Mouse (Mus musculus) hindbrain, postnatal 0 days (tissue): ENCODE data around the gene Tmem235. TPM values are rescaled to one million over a fixed set of nuclear protein-coding genes. Genes with fewer than 3 reads are reported as not detected.
A peak's percentile ranks its signal among the peaks of the same experiment; 100 is the strongest.

Experiments
- ATAC-seq: fragments of 200-750 bp; cut with Nextera tagmentation; 2 replicates; pipeline ENCODE4 v1.8.0; 2017; ENCODE audit warnings: mild to moderate bottlenecking, moderate TSS enrichment, moderate library complexity
- DNase-seq: peaks from one replicate; pipeline ENCODE4 v3.0.0-alpha.2; 2015; ENCODE audit warnings: low spot score
- H3K27ac ChIP-seq: fragments of 300-500 bp; sonication (generic); 2 replicates; pipeline ENCODE4 v1.5.1; 2014; ENCODE audit warnings: mild to moderate bottlenecking
- H3K27me3 ChIP-seq: fragments of 300-500 bp; sonication (generic); 2 replicates; pipeline ENCODE4 v1.6.1; 2014; ENCODE audit warnings: low read length, mixed read lengths; ENCODE audit not compliant: insufficient read depth
- H3K36me3 ChIP-seq: fragments of 300-500 bp; sonication (generic); 2 replicates; pipeline ENCODE4 v1.6.1; 2014; ENCODE audit warnings: low read length, mixed read lengths; ENCODE audit not compliant: insufficient read depth
- H3K4me1 ChIP-seq: fragments of 300-500 bp; sonication (generic); 2 replicates; pipeline ENCODE4 v1.6.1; 2014; ENCODE audit warnings: antibody characterized with exemption, low read length, mixed read lengths; ENCODE audit not compliant: insufficient read depth
- H3K4me2 ChIP-seq: fragments of 300-500 bp; sonication (generic); 2 replicates; pipeline ENCODE4 v1.6.1; 2014; ENCODE audit warnings: low read depth, mild to moderate bottlenecking, low read length, moderate library complexity, mixed read lengths
- H3K4me3 ChIP-seq: fragments of 300-500 bp; sonication (generic); 2 replicates; pipeline ENCODE4 v1.5.1; 2014; ENCODE audit warnings: low read length
- H3K9ac ChIP-seq: fragments of 300-500 bp; sonication (generic); replicated peaks from 2 replicates; pipeline ENCODE4 v1.6.1; 2014; ENCODE audit warnings: mild to moderate bottlenecking, low read length, moderate library complexity, mixed read lengths
- H3K9me3 ChIP-seq: fragments of 300-500 bp; sonication (generic); 2 replicates; pipeline ENCODE4 v1.6.1; 2016; ENCODE audit warnings: low read length, mixed read lengths
- CTCF ChIP-seq: IDR thresholded peaks from 2 replicates; pipeline ENCODE4 v1.5.1; 2016; ENCODE audit warnings: antibody characterized with exemption, control low read depth, low read depth
- WGBS: fragments of 180-500 bp; shearing (Covaris S2); extraction: QIAGEN DNeasy Blood & Tissue Kit; methylation state at CpG from one replicate; pipeline ENCODE4 v1.1.7; 2014; 5-methylcytosine and 5-hydroxymethylcytosine counted together
- polyA plus RNA-seq: library from polyadenylated mRNA; unstranded; fragments of >200 nt; fragmentation: Nextera tagmentation; extraction: Ambion mirVana; gene quantifications from 2 replicates; pipeline ENCODE4 v1.2.1, GENCODE M21; 2015
- total RNA-seq: library from RNA; depleted of rRNA; stranded (reverse); fragments of >200 nt; gene quantifications from 2 replicates; pipeline ENCODE4 v1.2.3, GENCODE M21; 2014

Tmem235 gene
- total and polyA plus RNA-seq, 2 experiments from 2014 or later, result 0.31 TPM; not detected in 1

DNA sequence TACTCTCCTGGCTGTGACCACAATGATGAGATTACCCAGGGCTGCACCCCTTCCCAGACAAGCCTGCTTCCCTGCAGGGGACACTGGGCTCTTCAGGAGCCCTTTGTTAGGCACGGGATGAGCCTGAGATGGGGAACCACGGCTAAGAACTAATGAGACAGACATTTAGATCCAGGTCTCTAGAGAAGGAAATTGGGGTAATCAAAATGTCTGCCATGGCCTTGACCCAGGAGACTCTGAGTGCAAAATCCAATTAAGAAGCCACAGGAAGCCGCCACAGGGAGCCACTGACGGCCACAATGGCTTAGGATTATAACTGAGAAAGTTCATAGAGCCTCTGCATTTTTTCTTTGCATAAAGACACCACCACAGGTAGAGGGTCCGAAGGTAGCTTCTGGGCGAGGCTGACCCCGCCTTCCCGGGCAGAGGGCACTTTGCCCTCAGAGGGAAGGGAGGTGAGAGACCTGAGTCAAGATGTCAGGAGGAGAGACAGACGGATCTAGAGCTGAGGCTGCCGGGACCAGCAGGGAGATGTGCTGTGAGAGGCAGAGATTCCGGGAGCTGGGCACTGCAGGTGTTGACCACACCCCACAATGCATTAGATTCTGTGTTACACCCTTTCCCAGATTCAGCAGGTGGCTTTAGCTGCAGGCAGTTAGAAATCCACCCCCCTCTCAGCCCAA, 2.8 kb downstream of the Tmem235 start:
- H3K4me3 ChIP-seq, result no peak overlapping the region
- WGBS, result 34% methylated on average over 11 of the region's 11 CpGs

DNA sequence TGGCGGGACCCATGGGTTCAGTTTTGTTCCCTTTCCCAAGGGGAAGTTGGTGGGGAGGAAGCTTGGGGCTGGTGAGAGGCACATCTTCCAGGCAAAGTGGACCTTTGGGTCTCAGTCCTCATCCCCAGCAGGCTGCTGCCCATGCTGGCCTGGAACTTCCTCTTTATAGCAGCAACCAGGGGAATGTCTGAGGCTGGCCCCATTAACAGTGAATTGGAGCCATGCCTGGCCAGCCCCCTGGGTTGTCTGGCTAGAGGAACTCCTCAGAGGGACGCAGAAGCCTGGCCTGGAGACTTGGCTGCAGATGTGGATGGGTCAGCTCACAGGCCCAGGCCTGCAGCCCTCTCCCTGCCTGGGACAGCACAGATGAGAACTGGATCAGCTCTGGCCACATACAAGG, 4.3 kb downstream of the Tmem235 start:
- WGBS, result 54% methylated on average over 2 of the region's 2 CpGs
- TF ChIP-seq CTCF, result no peak
- DNase-seq (no peak), ATAC-seq (no peak)
- Histone ChIP-seq H3K4me2 (no peak overlapping the region), H3K9ac (no peak overlapping the region), H3K9me3 (no peaks in the 10 kb centered on the region), H3K36me3 (no peaks in the 10 kb centered on the region), H3K27ac (no peak overlapping the region), H3K4me1 (no peaks in the 10 kb centered on the region; the same call in 1 of the 2 replicates), H3K27me3 (no peaks in the 10 kb centered on the region), H3K4me3 (no peak overlapping the region)

More for the DNA sequence above, 2.8 kb downstream of the Tmem235 start:
- TF ChIP-seq CTCF, result no peak
- no peak for ATAC-seq
- no peak overlapping the region for H3K9ac ChIP-seq
- no peak overlapping the region for H3K4me2 ChIP-seq
- no peak overlapping the region for H3K27ac ChIP-seq
- no peaks in the 10 kb centered on the region for H3K36me3 ChIP-seq
- H3K9me3 ChIP-seq, result no peaks in the 10 kb centered on the region
- H3K27me3 ChIP-seq, result no peaks in the 10 kb centered on the region
- no peak for DNase-seq
- no peaks in the 10 kb centered on the region; the same call in 1 of the 2 replicates for H3K4me1 ChIP-seq

DNA sequence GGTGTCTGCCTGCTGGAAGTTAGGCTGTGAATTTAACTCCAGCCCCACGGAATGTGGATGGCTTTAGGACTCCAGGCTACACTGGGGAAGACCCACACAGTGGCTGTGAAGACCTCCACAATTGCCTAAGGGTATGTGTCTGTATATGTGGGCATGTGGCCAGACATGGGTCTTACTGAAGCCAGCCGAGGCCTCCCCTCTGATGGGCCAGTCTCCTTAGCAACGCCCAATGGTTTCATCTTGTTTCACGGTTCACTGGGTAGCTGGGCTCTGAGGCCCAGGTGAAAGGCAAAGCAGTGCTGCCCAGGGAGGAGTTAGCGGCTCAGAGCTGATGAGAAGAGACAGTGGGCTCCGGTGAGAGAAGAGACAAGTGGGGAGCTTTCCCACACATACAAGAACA, 5.4 kb downstream of the Tmem235 start:
- peaks cover 3% of the 10 kb centered on the region; the same call in 1 of the 2 replicates for H3K4me1 ChIP-seq
- WGBS, result 11% methylated on average over 6 of the region's 6 CpGs
- H3K9me3 ChIP-seq, result no peaks in the 10 kb centered on the region
- no peaks in the 10 kb centered on the region for H3K27me3 ChIP-seq
- no peaks in the 10 kb centered on the region for H3K36me3 ChIP-seq
- peak; percentile 36; the same call in 1 of the 2 replicates for ATAC-seq
- no peak overlapping the region for H3K4me2 ChIP-seq
- H3K4me3 ChIP-seq, result no peak overlapping the region
- H3K27ac ChIP-seq, result no peak overlapping the region
- peak; percentile 67 for DNase-seq
- H3K9ac ChIP-seq, result no peak overlapping the region
- TF ChIP-seq CTCF, result no peak

DNA sequence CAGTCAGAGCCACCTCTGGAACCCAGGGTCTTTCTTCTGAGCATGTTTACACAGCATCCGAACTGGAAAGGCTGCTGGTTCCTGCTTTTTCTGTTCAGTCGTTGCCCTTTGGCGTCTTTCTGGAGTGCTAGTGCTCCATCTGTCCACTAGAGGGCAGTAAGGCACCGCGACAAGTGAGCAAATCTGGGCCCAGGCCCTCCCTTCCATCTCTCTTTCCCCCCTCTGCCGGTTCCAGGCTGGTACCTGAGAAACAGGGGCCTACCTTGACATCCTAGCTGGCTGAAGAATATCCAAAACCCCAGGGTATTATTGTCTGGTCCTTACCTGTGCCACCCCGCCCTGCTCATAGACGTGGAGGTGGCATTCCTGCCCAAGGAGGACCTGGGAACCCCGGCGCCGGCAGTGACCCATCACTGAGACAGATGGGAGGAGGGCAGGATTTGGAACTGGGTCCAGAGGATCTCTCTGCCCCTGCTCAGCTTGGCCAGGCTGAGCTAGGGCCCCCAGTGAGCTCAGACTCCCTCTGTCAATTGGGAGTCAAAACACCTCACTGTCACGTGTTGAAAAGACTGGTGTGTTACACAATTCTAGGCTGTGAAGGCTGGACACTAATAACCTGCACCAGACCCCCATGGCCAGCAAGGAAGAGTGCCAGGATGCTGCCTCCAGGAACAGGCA, 10.3 kb downstream of the Tmem235 start:
- ATAC-seq, result peak; percentile 22
- H3K4me1 ChIP-seq, result peaks cover 3% of the 10 kb centered on the region; the same call in 1 of the 2 replicates
- no peak overlapping the region for H3K9ac ChIP-seq
- DNase-seq, result peak; percentile 92
- H3K27me3 ChIP-seq, result no peaks in the 10 kb centered on the region
- no peak overlapping the region for H3K27ac ChIP-seq
- peak; percentile 99 for TF ChIP-seq CTCF
- 28% methylated on average over 12 of the region's 12 CpGs for WGBS
- no peaks in the 10 kb centered on the region for H3K36me3 ChIP-seq
- H3K4me3 ChIP-seq, result no peak overlapping the region
- H3K4me2 ChIP-seq, result no peak overlapping the region
- no peaks in the 10 kb centered on the region for H3K9me3 ChIP-seq

DNA sequence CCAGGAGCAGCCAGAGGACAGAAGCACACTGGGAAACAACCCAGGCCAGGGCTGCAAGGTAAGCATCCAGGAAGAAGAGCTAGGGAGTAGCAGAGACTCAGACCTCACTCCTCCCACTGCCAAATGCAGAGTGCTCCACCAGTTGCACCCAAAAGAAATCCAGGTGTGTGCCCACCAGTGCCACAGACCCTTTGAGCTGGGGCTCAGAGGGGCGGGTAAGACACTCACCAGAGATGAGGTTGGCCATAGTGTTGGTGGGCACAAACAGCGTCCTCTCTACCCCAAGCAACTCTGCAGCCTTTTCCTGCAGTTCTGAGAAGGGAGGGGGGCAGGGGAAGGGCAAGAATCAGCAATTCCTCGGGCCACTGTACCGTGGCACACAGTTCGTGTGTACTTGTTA, 10.8 kb downstream of the Tmem235 start:
- WGBS, result 71% methylated on average over 5 of the region's 5 CpGs
- no peaks in the 10 kb centered on the region for H3K9me3 ChIP-seq
- H3K27ac ChIP-seq, result no peak overlapping the region
- peaks cover 3% of the 10 kb centered on the region; the same call in 1 of the 2 replicates for H3K4me1 ChIP-seq
- ATAC-seq (no peak), DNase-seq (no peak)
- no peak overlapping the region for H3K4me2 ChIP-seq
- H3K27me3 ChIP-seq, result no peaks in the 10 kb centered on the region
- no peak overlapping the region for H3K9ac ChIP-seq
- no peak for TF ChIP-seq CTCF
- H3K4me3 ChIP-seq, result no peak overlapping the region
- H3K36me3 ChIP-seq, result no peaks in the 10 kb centered on the region

DNA sequence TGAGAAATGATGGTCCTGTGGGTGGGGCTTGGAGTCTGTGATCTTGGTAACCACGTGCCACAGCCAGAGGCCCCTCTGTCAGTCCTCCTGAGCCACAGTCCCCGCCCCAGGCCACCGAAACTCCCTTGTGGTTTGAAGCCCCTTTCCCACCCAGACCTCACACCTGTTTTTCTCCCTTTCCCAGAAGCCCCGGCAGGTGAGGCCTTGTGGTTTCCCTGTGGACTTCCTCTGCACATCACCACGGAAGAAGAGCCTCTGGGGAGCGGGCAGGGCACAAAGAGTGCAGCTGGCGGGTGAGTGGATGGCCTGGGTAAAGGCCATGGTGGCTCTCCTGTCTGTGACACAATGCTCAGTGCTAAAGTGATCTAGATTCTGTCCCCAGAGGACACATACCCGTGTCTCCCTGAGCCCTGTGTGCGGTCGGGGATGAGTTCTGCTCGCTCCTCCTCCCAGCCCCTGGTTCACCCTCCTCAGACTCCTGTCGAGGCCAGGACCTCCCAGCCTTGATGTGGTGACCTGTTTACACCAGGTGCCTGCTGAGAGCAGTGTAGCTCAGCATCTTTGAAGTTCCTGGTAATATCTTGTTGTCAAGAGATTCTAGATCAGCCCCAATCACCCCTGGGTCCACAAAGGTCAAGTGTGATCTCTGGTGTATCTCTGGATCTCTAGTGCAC, 11.5 kb downstream of the Tmem235 start:
- H3K27ac ChIP-seq, result no peak overlapping the region
- 0 out of 2 replicates have a peak, but pooled peaks cover 3% of the 10 kb centered on the region for H3K4me1 ChIP-seq
- H3K4me2 ChIP-seq, result peak overlapping the region; percentile 96; the same call in 1 of the 2 replicates
- no peak overlapping the region for H3K9ac ChIP-seq
- DNase-seq, result no peak
- no peak for ATAC-seq
- no peaks in the 10 kb centered on the region for H3K27me3 ChIP-seq
- no peaks in the 10 kb centered on the region for H3K36me3 ChIP-seq
- H3K9me3 ChIP-seq, result no peaks in the 10 kb centered on the region
- 70% methylated on average over 12 of the region's 12 CpGs for WGBS
- no peak overlapping the region for H3K4me3 ChIP-seq
- TF ChIP-seq CTCF, result no peak
